Mouse (Mus musculus) liver, postnatal 0 days (tissue): ENCODE data around the gene Dcaf12l2.

ENCODE experiments used
- CTCF ChIP-seq: sonication (generic); IDR thresholded peaks from 2 replicates; pipeline ENCODE4 v1.5.1; 2016; ENCODE audit warnings: antibody characterized with exemption, low read depth
- EP300 ChIP-seq: IDR thresholded peaks from 2 replicates; pipeline ENCODE4 v1.6.1; 2016; ENCODE audit warnings: antibody characterized with exemption, low read depth, mild to moderate bottlenecking

DNA sequence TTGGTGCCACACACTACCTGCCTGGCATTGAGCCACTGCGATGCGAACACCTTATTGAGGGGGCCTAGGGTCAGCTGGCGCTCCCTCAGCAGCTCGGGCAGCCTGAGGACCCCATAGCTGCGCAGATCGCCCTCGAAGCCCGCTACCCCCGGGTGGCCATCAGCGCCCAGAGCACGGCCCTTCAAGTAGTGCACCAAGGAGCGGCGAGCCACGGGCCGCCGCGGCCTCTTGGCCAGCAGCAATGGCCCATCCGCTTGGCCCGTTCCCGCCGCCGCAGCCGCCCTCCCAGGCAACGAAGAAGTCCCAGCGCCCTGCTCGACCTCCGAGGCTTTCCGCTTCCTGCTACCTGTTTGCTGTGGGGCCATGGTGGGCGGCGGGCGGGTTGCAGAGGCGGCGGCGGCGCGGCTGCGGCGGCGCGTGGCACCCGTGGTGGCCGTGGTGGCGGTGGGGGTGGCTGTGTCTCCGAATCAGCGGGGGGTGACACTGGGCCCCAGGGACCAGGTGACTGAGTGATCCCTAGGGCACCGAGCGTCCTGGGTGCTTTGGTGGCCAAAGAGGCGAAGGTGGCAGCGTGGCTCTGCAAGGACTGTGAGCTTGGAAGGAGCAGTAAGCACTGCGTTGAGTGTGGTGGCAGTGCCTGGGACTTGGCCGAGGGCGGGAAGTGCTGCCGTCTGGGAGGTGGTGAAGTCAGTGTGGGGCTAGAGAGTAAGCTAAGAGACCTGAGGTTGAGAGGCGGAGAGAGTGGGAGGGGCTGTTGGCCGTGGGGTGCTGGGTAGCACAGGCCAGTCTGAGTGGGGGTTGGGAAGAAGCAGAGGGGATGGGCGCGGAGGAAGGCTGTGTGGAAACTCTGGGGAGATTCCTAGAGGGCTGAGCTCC is at the start of gene Dcaf12l2:
- TF ChIP-seq CTCF = no peak
- TF ChIP-seq EP300 = no peak
